Mouse (Mus musculus) megakaryocyte, embryonic 14.5 days (primary cell): Measurements from ENCODE around the gene Appl2.

Source experiments
- FLI1 ChIP-seq: IDR thresholded peaks from 2 replicates; pipeline ENCODE4 v1.6.1; 2012; ENCODE audit warnings: low read length, inconsistent platforms, mixed read lengths
- GATA1 ChIP-seq: IDR thresholded peaks from 3 replicates; pipeline ENCODE4 v1.6.1; 2012; ENCODE audit warnings: mixed read lengths, low read length, inconsistent platforms, borderline replicate concordance

DNA sequence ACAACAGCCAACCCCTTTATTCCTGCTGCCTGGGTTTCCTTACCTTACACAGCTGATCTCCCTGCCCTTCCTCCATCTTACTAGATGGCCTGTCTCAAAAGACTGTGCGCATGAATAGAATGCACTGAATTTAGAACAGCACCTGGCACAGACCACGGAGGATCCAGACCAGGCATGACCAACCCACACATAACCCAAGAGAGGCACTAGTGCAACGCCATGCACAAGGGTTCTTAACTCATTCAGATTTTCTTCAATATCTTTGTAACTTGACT lies 2.9 kb downstream of the Appl2 start:
- TF ChIP-seq GATA1, result no peak
- no peak for TF ChIP-seq FLI1
